Mouse (Mus musculus) A20 (cell line): Measurements from ENCODE around the gene Myom1.

ENCODE experiments used
- DNase-seq: peaks from one replicate; pipeline ENCODE4 v3.0.0-alpha.2; 2011; ENCODE audit warnings: low read depth, low spot score

Gene Myom1

DNA sequence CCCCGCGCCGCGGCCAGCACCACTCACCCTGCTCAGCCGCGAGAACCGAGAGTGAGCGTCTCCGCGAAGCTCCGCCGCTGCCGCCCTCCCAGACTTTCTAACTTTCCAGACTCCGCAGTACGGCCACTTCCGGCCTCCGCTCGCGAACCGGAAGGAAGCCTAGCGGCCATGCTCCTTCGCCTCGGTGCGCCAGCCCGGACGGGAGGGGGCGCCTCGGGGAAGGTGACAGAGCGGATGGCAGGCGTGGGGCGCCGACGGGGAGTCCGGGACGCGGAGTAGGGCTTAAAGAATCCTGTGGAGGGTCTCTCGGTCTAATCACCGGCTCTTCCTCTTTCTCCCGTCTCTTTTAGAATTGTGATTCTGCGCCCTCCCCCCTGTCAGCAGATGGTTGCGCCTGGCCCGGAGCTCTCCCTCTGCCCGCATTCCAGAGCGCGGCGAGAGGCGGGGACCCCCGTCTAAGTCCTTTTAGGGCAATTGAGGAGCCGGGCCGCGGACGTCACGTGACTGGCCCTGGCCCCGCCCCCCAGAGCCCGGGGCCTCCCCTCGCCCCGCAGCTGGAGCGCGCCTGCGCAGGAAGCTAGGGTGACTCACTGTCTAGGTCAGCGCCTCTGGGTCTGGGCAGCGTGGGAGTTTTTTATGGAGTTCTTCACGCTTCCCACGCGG, at the start of gene Myom1:
Myom1 (plus strand) TSS at position 553 of the 663 bp plus-strand sequence.
- DNase-seq = peak; percentile 98

DNA sequence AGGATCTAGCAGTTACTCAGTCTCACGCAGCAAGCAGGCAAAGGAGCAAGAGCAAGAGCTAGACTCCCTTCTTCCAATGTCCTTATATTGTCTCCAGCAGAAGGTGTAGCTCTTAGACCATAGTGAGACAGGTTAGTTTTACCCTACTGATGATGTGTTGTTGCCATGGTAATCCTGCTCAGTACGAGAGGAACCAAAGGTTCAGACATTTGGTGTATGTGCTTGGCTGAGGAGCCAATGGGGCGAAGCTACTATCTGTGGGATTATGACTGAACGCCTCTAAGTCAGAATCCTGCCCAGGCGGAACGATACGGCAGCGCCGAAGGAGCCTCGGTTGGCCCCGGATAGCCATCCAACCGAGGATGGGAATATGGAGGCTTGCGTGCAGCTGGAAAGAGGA, 38.9 kb upstream of the Myom1 start:
- peak; percentile 43 for DNase-seq

DNA sequence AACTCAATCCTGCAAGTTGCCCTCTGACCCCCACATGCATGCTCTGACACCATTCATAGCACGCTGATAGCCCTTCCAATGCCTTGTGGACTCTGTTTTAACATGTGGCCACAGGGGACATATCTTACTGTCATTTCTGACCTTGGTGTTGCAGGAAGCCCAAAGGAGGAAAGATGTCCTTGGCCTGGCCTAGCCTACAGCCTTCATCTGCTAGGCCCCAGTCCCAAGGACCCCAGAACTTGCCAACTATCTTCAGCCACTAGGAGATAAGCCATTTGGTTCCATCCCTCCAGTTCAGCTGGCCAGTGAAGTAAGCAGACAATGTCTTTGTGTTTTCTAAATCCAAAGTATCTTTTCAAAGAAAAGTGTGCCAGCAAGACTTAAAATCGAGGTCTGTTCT, 37.2 kb upstream of the Myom1 start:
- no peak for DNase-seq

DNA sequence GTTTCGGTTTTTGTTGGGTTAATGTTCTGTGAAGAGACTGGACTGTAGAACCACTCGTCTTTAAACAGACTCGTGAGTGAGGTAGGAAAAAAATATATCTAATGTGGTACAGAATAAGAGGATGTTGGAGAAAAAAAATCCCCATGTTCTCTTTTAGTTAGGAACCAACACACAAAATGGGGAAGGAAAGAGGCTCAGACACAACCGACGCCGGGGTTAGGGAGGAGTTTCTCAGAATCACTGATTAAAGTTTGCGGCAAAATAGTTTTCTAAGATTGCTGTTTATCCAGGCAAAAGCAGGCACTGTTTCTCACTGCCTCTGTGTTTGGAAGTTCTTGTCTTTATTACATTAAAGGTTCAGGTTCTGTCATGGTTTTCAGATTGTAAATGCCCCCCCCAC, 36.3 kb upstream of the Myom1 start:
- no peak for DNase-seq

DNA sequence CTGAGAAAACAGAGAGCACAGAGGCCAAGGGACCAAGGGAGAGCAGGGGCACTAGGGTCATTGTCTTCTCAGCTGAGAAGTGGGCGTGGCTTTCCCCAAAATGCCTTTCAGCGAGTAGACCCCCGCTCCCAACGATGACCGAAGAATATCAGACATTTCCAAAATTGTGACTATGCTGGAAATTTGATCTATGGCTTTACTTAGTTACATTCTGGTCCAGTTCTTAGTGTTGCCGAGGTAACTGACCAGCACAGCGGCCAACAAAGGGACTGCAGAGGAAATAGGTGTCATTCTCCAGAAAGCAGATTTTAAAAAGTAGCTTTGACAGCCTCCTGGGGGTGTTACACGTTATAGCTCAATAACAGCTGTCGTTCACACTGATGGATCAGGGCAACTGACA, 35.2 kb upstream of the Myom1 start:
- no peak for DNase-seq

DNA sequence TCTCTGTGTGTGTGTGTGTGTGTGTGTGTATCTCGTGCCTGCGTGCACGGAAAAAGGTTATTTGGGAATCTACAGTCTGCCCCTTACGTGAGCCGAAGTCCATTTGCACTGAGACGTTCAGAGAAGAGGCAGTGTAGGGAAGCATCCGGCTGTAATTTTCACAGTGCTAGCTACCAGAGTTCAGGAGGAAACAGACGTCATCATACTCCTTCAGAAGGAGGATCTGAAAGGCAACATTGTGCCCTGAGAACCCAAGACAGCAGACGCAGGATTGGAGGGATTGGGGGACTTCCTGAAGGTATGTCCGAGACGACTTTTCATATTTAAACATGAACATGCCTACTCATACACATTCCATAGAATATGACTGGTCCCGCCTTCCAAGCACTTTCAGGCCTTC, 34.8 kb upstream of the Myom1 start:
- DNase-seq = no peak

DNA sequence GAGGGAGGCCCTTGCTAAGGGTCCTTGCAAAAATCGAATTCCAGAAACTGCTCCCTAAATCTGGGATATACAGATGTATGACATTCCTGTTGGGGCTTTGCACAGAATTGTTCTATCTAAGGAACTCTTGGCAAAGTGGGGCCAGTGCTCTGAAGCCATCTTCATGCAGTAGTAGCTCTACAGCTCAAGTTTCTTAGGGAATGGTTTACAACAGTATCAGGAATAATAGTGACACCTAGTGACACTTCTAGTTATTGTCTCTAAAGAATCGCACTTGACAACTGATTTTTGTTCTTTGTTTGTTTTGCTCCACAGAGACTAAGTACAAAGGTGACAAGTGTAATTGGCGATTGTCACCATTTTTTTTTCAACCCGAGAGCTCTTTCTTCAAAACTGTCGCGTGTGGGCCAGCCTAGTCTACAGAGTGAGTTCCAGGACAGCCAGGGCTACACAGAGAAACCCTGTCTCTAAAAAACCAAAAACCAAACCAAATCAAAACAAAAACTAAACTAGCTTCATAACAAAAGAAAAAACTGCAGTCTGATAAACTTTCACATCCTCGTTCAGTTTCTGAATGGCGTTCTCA, 33.7 kb upstream of the Myom1 start:
- DNase-seq = peak; percentile 80

DNA sequence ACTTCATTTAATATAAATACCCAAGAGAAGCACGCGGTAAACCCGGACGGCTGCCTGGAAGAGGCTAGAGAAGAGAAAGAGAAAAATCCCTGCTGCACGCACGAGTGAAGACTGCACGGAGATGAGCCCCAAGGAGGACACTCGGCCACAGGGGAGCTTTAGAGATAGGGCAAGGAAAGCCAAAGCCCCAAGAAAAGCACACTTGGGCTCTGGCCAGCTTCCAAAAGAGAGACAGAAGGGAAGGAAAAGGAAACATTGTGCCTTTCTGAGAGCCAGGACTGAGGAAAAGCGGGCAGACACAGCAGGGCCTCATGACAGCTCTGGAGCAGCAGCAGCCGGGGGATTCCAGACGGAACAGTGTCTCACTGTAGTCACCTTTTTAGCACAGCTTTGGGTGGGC, 31.2 kb upstream of the Myom1 start:
- DNase-seq = no peak

DNA sequence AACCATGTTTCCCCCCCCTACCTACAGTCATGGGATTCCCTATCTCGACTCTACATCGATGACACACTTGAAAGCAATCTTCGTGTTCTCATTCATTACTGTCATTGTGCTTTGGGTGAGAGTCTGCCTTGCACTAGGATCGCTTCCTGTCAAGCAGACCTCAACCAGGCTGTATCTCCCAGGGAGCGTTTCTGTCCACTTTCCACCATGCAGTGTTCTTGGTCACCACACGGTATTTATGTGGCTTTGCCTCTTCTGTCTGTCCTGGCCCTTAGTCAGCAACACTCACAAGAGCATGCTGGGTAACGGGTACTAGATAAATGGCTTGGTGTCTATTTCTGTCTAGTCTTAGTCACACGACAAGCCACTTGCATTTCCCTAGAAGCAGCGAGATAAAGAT, 29.0 kb upstream of the Myom1 start:
- no peak for DNase-seq

DNA sequence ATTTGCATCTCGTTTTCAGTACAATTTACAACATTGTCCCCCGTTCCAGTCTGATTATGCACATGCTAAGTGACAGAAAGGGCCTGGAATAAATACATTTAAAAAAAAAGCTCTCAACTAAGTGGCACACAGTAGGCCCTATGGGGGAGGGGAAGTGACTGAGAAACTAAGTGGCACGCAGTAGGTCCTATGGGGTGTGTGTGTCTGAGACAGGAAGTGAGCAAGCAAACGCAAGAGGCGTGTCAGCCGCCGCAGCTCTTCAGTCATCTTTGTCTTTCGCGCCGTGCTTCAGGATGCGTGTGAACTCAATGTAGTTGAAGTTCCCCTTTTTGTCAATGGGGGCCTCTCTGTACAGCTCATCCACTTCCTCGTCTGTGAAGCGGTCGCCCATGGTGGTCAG, 28.4 kb upstream of the Myom1 start:
- peak; percentile 63 for DNase-seq

DNA sequence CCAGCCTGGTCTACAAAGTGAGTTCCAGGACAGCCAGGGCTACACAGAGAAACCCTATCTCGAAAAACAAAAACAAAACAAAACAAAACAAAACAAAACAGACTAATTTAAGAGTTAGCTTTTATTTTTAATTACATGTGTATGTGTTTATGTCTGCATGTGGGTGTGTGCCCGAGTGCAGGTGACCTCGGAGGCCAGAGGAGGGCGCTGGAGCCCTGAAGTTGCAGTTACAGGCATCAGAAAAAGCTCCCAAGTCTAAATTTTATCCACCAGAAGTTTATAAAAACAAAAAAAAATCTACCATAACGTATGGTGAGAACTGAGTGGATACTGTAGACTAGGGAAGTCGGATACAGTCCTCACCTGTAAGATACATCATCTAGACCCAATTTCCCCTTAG, 24.6 kb upstream of the Myom1 start:
- peak; percentile 36 for DNase-seq

DNA sequence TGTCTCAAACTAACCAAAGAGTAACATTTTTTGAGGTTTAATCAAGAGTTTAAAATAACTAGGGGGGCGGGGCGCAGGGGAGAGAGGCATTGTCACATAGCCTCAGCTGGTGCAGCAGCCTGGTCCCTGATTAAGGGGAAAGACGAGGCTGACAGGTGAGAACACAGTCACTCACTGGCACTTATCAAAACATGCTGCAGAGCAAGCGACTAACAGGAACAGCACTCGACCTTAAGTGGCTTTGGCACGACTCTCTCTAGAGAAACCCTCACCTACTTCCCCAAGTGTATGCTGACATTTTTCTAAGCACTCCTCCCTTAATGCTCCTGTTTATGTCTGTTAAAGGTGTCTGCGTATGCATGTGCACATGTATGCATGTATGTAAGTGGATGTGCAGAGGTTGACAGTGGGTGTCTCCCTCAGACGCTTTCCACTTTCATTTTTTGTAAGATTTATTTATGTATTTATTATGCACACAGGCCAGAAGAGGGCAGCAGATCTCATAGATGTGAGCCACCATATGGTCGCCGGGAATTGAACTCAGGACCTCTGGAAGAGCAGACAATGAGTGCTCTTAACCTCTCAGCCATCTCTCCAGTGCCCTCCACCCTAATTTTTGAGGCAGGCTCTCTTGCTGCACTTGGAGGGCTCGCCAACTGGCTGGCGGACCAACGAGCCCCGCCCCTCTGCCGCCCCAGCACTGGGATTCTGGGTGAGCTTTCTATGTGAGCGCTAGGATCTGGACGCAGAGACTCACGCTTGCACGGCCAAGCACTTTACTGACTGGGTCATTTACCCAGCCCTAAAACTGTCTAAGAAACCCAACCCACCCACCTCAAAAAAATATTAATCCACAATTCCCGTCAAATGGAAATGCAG, 22.8 kb upstream of the Myom1 start:
- peak; percentile 69 for DNase-seq

DNA sequence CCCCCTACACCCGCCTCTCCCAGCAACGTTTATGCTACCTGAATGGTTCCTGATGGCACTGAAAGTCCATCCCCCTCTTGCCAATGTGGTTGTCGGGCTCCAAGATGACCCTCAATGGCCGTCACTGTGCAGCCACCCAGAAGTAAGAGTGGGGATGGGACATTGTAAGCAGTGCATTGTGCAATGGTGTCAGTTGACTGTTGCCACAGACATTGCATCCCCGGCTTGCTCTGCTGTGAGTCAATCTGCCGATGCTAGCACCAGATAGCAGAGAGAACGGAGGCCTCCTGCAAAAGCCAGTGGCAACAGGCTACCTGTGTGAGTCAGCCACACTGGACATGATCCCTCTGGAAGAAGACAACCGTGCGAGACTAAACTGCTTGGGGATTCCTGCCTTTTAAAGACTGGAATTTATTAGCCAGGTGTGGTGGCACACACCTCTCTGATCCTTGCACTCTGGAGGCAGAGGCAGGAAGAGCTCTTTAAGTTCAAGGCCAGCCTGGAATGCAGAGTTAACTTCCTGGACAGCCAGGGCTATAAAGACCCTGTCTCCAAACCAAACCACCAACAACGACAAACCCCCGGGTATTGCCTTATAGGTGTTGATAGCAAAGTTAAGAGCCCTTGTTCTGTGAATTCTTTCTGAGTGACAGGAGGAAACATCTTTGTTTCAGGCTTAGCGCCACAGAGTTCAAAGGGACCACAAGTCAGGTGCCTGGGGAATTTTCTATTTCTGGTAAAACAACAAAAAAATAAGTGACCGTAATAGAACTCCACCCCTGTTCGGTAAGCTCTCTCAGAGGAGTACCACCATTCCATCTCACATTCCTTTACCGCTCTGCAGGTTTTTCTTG, 16.7 kb upstream of the Myom1 start:
- DNase-seq = no peak

DNA sequence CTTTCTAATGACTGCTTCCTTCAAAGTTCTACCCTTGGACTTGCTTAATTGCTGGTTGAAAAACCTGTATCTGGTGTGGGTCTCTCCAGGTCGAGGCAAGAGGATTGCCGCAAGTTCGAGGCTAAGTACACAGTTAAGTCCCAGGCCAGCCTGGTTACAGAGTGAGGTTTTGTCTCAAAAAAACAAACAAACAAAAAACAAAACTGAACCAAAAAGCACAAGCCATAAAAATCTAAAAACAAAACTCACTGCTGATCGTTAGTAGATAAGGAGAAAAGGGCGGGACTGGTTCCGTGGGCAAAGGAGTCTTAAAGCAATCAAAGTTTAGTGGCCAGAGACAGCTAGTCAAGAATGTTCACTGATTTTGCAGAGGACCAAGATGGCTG, 16.1 kb upstream of the Myom1 start:
- no peak for DNase-seq

DNA sequence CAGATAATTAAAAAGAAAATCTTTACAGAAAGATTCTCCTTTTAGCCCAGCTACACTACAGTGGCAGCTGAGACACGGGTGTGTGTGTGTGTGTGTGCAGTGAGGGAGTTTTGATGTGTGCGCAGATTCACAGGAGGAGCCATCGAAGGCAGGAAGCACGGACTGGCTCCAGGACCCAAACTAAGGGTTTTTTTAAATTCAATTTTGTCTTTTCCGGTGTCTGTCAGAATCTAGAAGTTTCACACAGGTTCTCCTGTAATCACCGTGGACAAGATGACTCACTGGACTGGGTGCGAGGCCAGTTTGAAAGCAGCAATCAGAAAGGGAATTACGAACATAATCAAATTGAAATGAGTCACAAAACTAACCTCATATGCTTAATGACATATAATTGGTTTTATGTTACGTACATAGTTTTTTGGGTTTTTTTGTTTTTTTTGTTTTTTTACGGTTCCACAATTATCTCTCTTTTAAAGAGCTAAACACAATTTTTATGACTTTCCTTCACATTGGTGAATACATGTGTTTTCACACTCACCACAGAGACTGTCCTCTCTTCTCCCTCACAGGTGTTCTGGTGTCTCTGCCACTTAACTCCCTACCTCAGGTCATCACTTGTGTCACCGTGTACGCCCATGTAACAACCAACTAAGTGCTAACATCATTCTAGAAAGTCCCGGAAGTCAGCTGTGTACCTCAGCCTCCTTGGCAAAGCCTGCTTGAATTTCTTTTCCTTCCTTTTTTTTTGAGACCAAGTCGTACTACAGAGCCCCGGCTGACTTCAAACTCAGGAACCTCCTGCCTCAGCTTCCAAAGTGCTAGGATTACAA, 15.4 kb upstream of the Myom1 start:
- DNase-seq = no peak

DNA sequence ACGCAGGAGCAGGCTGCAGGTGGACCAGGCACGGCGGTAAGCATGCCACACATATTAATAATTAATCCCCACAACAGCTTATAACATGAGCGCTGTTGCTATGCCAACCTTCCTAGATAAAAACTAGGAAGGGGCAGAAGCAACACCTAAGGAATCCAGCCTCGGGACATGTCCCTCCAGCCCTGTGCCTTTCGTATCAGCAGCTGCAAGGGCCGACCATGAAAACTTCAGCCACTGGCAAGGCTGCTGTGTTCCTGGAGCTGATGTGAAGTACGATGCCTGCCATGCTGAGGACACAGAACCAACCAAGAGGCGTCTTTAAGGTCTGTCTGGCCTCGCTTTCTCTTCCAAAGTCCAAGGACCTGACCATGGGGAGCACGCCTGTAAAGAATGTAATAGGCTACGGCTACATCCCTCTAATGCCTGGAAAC, 14.1 kb upstream of the Myom1 start:
- no peak for DNase-seq

DNA sequence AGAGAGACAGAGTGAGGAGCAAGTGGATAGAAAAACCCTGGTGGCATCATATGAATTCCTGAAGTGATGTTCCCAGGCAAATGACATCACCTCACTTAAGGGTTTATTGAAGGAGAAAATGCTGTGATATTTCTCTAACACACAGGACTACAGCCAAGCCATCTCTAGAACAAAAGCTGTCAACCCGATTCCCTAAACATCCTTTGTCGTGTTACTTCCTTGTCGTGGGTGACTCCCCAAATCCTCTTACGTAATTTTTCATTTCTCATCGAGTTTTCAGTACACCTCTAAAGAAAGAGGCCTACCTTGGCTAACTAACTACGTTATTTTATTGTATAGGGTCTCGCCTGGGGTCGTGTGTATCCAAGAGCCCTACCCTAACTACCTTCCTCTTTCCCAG, 13.0 kb upstream of the Myom1 start:
- no peak for DNase-seq

DNA sequence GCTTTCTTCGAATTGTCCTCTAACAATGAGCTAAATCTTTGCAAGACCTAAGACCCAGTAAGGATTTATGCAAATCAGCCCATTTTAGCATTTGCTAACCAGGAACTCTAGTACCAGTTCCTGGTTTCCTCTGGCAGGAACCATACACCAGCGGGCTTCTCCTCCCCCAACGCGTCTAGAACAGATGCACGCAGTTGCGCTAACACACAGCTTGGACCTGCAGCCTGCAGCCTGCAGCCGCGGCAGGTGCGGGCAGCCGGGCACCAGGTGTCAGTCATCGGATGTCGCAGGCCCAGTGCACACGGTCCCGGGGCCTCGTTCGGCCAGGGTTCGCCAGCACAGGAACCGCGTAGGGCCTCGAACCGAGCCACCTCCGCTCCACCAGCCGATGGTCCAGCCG, 12.4 kb upstream of the Myom1 start:
- DNase-seq = peak; percentile 86

DNA sequence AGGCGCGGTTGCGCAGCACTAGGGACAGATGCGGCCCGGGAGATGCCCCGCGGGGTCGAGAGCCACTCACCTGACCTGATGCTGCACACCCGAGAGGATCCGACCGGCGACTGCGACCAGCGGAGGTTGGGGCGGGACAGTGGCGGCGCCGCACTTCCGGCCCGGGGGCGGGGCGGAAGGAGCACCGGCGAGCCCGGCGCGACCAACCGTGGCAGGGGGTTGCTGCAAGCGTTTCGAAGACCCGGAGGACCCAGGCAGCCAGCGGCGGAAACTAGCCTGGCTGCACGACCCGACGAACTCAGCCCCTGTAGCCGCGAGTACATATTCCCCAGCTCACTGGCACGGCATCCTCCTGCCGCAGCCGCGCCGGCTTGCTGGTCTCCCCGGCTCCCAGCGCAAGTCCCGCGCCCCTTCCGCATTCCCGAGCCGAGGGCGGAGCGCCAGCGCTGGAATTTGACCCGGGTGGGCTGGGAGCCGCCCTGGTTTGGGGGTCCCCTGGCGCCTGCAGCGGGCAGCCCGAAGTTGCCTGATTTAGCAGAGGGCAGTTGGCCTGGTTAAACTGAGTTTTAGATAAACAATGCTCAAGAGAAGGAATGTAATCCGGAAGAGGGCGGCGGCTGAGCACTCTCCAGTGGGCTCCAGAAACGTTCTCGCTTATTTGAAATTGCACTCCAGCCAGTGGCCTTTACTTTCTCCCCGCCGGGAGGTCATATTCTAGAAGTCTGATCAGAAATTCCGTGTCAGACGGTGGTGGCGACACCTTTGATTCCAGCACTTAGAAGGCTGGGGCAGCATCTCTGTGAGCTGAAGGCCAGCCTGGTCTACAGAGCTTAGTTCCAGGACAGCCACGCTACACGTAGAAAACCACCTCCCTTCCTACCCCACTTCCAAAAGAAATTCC, 11.8 kb upstream of the Myom1 start:
- peak; percentile 92 for DNase-seq
